Mouse (Mus musculus): ENCODE results near the gene Myo15. TPM values are rescaled to one million over a fixed set of nuclear protein-coding genes. Genes with fewer than 3 reads are reported as not detected.
A peak's percentile ranks its signal among the peaks of the same experiment; 100 is the strongest.
"Not testable (repeated sequence)": the region's sequence is repeated elsewhere in the genome, so short reads cannot be mapped to it uniquely, and the experiment has no call there.

The Myo15 gene
- polyA plus RNA-seq, 1 experiment from 2014 or later, result 0.08 TPM

DNA sequence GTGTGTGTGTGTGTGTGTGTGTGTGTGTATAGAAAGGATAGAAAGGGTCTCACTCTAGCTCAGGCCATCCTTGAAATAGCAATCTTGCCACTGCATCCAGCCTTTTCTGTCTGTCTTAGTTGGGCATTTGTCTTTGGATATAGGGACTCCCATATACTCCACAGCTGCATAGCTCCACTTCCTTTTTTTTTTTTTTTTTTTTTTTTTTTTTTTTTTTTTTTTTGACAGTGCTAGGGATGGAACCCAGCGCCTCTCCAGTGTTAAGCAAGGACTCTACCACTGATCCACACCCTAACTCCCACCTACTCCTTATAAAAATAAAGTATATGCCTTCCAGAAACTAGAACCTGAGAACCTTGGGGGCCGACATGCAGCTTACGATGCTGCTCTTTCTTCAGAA, 88.5 kb downstream of the Myo15 start:
- Histone ChIP-seq H3K9ac (replicated peaks; ENCODE audit: low read depth, low read length) (no peak overlapping the region), H3K4me2 (ENCODE audit: low read length) (no peak overlapping the region), H3K27me3 (replicated peaks; ENCODE audit: control insufficient read depth, insufficient read depth, low read length) (no peaks in the 10 kb centered on the region), H3K27ac (ENCODE audit: low read length) (no peak overlapping the region), H3K4me1 (replicated peaks; ENCODE audit: control insufficient read depth, insufficient read depth, low read length) (no peaks in the 10 kb centered on the region), H3K36me3 (ENCODE audit: control insufficient read depth, insufficient read depth) (peaks cover 17% of the 10 kb centered on the region), H3K9me3 (ENCODE audit: control insufficient read depth, low read length) (no peaks in the 10 kb centered on the region), H3K4me3 (replicated peaks; ENCODE audit: low read length) (no peak overlapping the region)
- no peak for ATAC-seq
- WGBS, result 91% methylated on average over 3 of the region's 3 CpGs

DNA sequence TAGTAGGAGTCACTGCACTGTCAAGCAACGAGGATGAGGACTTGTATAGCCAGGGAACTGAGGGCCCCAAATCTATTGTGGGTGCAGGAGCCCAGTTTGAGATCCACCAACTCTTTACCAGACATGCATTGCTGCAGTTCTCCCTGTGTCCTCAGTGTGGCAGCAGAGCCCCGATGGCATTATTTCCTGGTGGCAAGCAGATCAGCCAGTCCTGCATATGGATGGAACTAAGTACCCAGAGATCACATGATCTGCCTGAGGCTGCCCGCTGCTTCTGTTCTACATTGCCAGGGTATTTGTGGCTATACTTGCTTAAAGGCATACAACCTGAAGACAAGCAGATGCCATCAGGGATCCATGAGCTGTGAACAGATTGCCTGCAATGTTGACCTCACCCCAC, 90.2 kb downstream of the Myo15 start:
- Histone ChIP-seq H3K9me3 (ENCODE audit: control insufficient read depth, low read length) (no peaks in the 10 kb centered on the region), H3K36me3 (ENCODE audit: control insufficient read depth, insufficient read depth) (peaks cover 9% of the 10 kb centered on the region), H3K4me2 (ENCODE audit: low read length) (no peak overlapping the region), H3K4me1 (replicated peaks; ENCODE audit: control insufficient read depth, insufficient read depth, low read length) (no peaks in the 10 kb centered on the region), H3K27me3 (replicated peaks; ENCODE audit: control insufficient read depth, insufficient read depth, low read length) (no peaks in the 10 kb centered on the region), H3K27ac (ENCODE audit: low read length) (no peak overlapping the region), H3K9ac (replicated peaks; ENCODE audit: low read depth, low read length) (no peak overlapping the region), H3K4me3 (replicated peaks; ENCODE audit: low read length) (no peak overlapping the region)
- ATAC-seq, result peak; percentile 54
- WGBS, result 5% methylated on average over 3 of the region's 3 CpGs

GRCm38 (mm10) chr11:60574006-60574405, 104.9 kb downstream of the Myo15 start:
- H3K9me3 ChIP-seq (ENCODE audit: control insufficient read depth, low read length); ATAC-seq; H3K4me1 ChIP-seq (replicated peaks; ENCODE audit: control insufficient read depth, insufficient read depth, low read length); H3K27me3 ChIP-seq (replicated peaks; ENCODE audit: control insufficient read depth, insufficient read depth, low read length); H3K36me3 ChIP-seq (ENCODE audit: control insufficient read depth, insufficient read depth); H3K27ac ChIP-seq (ENCODE audit: low read length); H3K4me2 ChIP-seq (ENCODE audit: low read length); H3K4me3 ChIP-seq (replicated peaks; ENCODE audit: low read length); H3K9ac ChIP-seq (replicated peaks; ENCODE audit: low read depth, low read length): not testable (repeated sequence)
- 76% methylated on average over 9 of the region's 12 CpGs for WGBS

Other genes with a start within 250 kb of the Myo15 start
- 41.1 and 46.9 TPM in 2 replicates for gene Srebf1, start 246.8 kb upstream of the Myo15 start, polyA plus RNA-seq (2015; fragmentation: Nextera tagmentation; extraction: Ambion mirVana)
- gene Tom1l2, start 116.4 kb upstream of the Myo15 start, polyA plus RNA-seq (2015; fragmentation: Nextera tagmentation; extraction: Ambion mirVana), result 56.5 and 62.0 TPM in 2 replicates
- 4.6 and 4.7 TPM in 2 replicates for gene Drc3, start 116.0 kb upstream of the Myo15 start, polyA plus RNA-seq (2015; fragmentation: Nextera tagmentation; extraction: Ambion mirVana)
- 28.7 and 29.7 TPM in 2 replicates for gene Gid4, start 52.2 kb upstream of the Myo15 start, polyA plus RNA-seq (2015; fragmentation: Nextera tagmentation; extraction: Ambion mirVana)
- gene Atpaf2, start 50.9 kb upstream of the Myo15 start, polyA plus RNA-seq (2015; fragmentation: Nextera tagmentation; extraction: Ambion mirVana), result 50.5 and 53.4 TPM in 2 replicates
- gene Drg2, start 14.7 kb upstream of the Myo15 start, polyA plus RNA-seq (2015; fragmentation: Nextera tagmentation; extraction: Ambion mirVana), result 103 TPM in 2 replicates
- gene Alkbh5, start 67.0 kb downstream of the Myo15 start, polyA plus RNA-seq (2015; fragmentation: Nextera tagmentation; extraction: Ambion mirVana), result 24.2 and 25.9 TPM in 2 replicates
- gene Llgl1, start 230.4 kb downstream of the Myo15 start, polyA plus RNA-seq (2015; fragmentation: Nextera tagmentation; extraction: Ambion mirVana), result 78.7 and 86.9 TPM in 2 replicates

Data from forebrain, embryonic 16.5 days (tissue).